Mouse (Mus musculus) heart, embryonic 14.5 days (tissue): ENCODE results near the gene Elfn2. TPM values are rescaled to one million over a fixed set of nuclear protein-coding genes. Genes with fewer than 3 reads are reported as not detected.

ENCODE experiments used
- ATAC-seq: fragments of 200-750 bp; cut with Nextera tagmentation; 2 replicates; pipeline ENCODE4 v1.8.0; 2017; ENCODE audit warnings: low read depth, moderate TSS enrichment; ENCODE audit not compliant: insufficient number of reproducible peaks, insufficient read depth, low FRiP score
- H3K27ac ChIP-seq, 2 experiments: fragments of 200-500 bp in 1 of 2; fragments of 300-500 bp in 1 of 2; sonication (generic) in 1 of 2; replicated peaks in 1 of 2; 2 replicates each; pipeline ENCODE4 v1.5.1; 2012 to 2014; ENCODE audit warnings: low read depth in 2 of 2, low read length in 2 of 2, control low read depth in 1 of 2, mild to moderate bottlenecking in 1 of 2, mixed read lengths in 1 of 2; ENCODE audit not compliant: control insufficient read depth in 1 of 2, insufficient read depth in 1 of 2
- H3K27me3 ChIP-seq: fragments of 300-500 bp; sonication (generic); 2 replicates; pipeline ENCODE4 v1.6.1; 2014; ENCODE audit warnings: mild to moderate bottlenecking, low read length, control low read depth; ENCODE audit not compliant: control insufficient read depth, insufficient read depth
- H3K36me3 ChIP-seq: fragments of 300-500 bp; sonication (generic); 2 replicates; pipeline ENCODE4 v1.6.1; 2014; ENCODE audit warnings: mild to moderate bottlenecking, control low read depth, low read length, mixed read lengths; ENCODE audit not compliant: control insufficient read depth, insufficient read depth
- H3K4me1 ChIP-seq, 2 experiments: fragments of 200-500 bp in 1 of 2; fragments of 300-500 bp in 1 of 2; sonication (generic) in 1 of 2; 2 replicates each; pipeline ENCODE4 v1.6.1; 2012 to 2014; ENCODE audit warnings: low read length in 2 of 2, control low read depth in 1 of 2, mixed read lengths in 1 of 2; ENCODE audit not compliant: control insufficient read depth in 2 of 2, insufficient read depth in 2 of 2
- H3K4me2 ChIP-seq: fragments of 300-500 bp; sonication (generic); 2 replicates; pipeline ENCODE4 v1.6.1; 2014; ENCODE audit warnings: mild to moderate bottlenecking, low read length
- H3K4me3 ChIP-seq, 2 experiments: fragments of 200-500 bp in 1 of 2; fragments of 300-500 bp in 1 of 2; sonication (generic) in 1 of 2; 2 replicates each; pipeline ENCODE4 v1.5.1; 2012 to 2014; ENCODE audit warnings: low read length in 2 of 2, mild to moderate bottlenecking in 2 of 2, control low read depth in 1 of 2, low read depth in 1 of 2, moderate library complexity in 1 of 2; ENCODE audit not compliant: control insufficient read depth in 1 of 2, insufficient read depth in 1 of 2
- H3K9ac ChIP-seq: fragments of 300-500 bp; sonication (generic); 2 replicates; pipeline ENCODE4 v1.6.1; 2014; ENCODE audit warnings: mild to moderate bottlenecking, low read length
- H3K9me3 ChIP-seq: fragments of 300-500 bp; sonication (generic); 2 replicates; pipeline ENCODE4 v1.6.1; 2016; ENCODE audit warnings: low read length, control low read depth; ENCODE audit not compliant: control insufficient read depth
- WGBS: fragments of 180-500 bp; shearing (Covaris S2); extraction: QIAGEN DNeasy Blood & Tissue Kit; methylation state at CpG from one replicate; pipeline ENCODE4 v1.1.7; 2014; 5-methylcytosine and 5-hydroxymethylcytosine counted together
- polyA plus RNA-seq: library from polyadenylated mRNA; unstranded; fragments of >200 nt; fragmentation: Nextera tagmentation; extraction: Ambion mirVana; gene quantifications from 2 replicates; pipeline ENCODE4 v1.2.1, GENCODE M21; 2014

The Elfn2 gene
- polyA plus RNA-seq, 1 experiment from 2014 or later, result not detected

DNA sequence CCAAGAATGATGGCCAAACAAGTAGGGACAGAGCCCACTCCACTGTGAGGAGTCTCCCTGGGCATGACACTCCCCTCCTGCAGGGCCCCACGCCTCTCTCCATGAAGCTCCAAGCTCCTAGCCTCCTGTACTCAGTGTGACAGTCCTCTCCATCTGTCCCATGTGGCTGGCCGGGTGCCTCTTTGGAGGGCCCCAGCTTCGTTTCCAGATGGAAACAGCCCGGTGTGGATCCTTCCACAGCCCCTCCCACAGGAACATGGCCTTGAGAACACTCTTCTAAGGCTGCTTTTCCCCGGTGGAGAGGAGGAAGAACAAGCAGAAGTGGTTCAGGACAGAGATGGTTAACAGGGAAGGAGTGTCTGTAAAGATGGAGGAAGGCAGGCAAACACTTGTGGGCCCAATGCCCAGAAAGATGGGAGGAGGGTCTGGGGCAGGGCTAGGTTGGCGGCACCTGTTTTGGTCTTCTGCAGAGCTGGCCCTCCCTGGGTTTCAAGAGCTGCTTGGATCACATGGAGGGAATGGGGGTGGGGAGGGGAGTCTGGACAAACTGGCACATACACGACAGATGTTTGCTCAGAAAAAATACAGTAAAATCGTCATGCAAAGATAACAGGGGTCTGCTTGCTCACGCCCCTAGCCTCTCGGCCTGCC is 49.2 kb downstream of the Elfn2 start:
- H3K36me3 ChIP-seq, result no peaks in the 10 kb centered on the region
- ATAC-seq, result no peak
- no peak overlapping the region for H3K4me3 ChIP-seq
- H3K4me2 ChIP-seq, result no peak overlapping the region
- no peak overlapping the region for H3K27ac ChIP-seq
- peaks cover 47% of the 10 kb centered on the region for H3K27me3 ChIP-seq
- H3K4me1 ChIP-seq, result peaks cover 1 to 2% of the 10 kb centered on the region in 2 experiments; a peak in 2 of 4 replicates
- H3K9me3 ChIP-seq, result no peaks in the 10 kb centered on the region
- WGBS, result 53% methylated on average over 10 of the region's 10 CpGs
- no peak overlapping the region for H3K9ac ChIP-seq

DNA sequence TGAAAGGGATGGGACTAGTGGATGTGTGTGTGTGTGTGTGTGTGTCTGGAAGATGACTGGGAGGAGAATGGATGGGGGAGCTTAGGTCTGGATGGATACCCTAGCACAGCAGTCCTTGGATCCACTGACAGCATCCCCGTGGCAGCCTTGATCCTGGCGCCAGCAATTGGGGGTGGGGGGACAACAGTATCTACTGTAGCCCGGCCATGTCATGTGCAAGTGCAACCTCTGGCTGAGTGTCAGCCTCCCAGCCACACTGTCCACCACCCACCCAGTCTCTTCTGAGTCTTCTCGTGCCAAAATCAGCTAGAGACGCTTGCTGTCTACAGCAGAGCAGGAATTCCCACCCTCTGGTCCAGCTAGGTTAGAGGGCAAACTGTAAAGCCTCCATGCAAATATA is 54.3 kb downstream of the Elfn2 start:
- Histone ChIP-seq H3K4me2 (no peak overlapping the region), H3K9me3 (no peaks in the 10 kb centered on the region), H3K9ac (no peak overlapping the region), H3K4me1 (peaks cover 0 to 1% of the 10 kb centered on the region in 2 experiments; a peak in 1 of 4 replicates), H3K36me3 (no peaks in the 10 kb centered on the region), H3K27me3 (peaks cover 11% of the 10 kb centered on the region; the same call in 1 of the 2 replicates), H3K4me3 (no peak overlapping the region), H3K27ac (no peak overlapping the region)
- ATAC-seq, result no peak
- 41% methylated on average over 5 of the region's 5 CpGs for WGBS

DNA sequence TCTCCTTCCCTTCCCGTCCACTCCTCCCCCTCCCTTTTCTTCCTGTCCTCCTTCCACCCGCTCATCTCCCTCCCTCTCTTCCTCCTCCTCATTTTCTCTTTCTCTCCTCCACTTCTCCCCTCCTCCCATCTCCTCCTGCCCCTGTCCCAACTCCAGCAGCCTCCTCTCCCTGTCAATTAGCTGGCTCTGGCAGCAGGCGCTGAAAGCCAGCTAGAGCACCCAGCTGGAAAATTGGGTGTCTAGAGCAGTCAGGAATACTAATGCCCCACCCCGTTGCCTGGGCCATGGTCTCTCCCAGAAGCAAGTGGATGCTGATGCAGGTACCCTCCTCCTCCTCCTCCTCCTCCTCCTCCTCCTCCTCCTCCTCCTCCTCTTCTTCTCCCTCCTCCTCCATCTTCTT is 67.4 kb downstream of the Elfn2 start:
- 48% methylated on average over 4 of the region's 4 CpGs for whole genome bisulfite sequencing
- no peak overlapping the region for H3K9ac ChIP-seq
- H3K36me3 ChIP-seq, result no peaks in the 10 kb centered on the region
- peaks cover 0 to 2% of the 10 kb centered on the region in 2 experiments; a peak in 1 of 4 replicates for H3K4me1 ChIP-seq
- H3K9me3 ChIP-seq, result no peaks in the 10 kb centered on the region
- no peak overlapping the region for H3K4me2 ChIP-seq
- H3K27ac ChIP-seq, result no peak overlapping the region
- ATAC-seq, result no peak
- H3K4me3 ChIP-seq, result no peak overlapping the region
- H3K27me3 ChIP-seq, result 0 out of 2 replicates have a peak, but pooled peaks cover 17% of the 10 kb centered on the region

DNA sequence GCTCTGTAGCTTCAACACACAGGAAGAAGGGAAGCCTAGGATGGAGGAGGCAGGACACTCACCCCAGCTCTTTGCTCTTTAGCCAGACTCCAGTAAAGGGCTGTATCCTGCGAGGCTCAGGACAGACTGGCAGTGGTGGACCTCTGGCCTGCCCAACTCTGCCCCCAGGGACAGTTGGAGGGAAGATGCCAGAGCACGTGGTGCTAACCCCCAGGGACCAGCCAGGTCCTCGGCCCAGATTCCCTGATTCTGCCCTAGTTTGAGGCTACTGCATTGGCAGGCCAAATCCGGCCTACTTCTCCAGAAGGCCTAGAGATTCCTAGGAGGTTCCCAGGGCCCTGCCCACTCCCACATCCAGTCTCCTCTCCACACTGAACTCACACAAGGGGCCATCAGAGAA is 70.8 kb downstream of the Elfn2 start:
- WGBS, result 63% methylated on average over 4 of the region's 4 CpGs

DNA sequence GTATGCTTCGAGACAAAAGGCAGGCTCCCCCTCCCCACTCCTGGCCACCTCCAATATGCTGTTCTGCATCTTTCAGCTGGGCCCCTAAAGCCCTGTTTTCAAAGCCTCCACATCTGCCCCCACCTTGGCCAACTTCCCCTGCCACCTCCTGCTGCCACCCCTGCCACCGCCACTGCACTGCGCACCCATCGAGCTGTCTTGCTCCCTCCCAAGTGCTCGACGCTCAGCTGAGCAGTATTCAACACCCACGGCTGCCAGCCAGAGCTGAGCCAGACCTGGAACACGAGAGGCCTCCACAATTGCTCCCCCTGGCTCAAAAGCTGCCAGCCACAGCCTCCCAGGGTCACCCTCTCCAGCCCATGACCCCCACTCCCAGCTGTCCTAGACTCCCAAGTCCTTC is 74.0 kb downstream of the Elfn2 start:
- ATAC-seq, result no peak
- H3K9me3 ChIP-seq, result no peaks in the 10 kb centered on the region
- no peak overlapping the region for H3K27ac ChIP-seq
- H3K36me3 ChIP-seq, result no peaks in the 10 kb centered on the region
- no peak overlapping the region for H3K4me2 ChIP-seq
- H3K27me3 ChIP-seq, result peaks cover 19% of the 10 kb centered on the region
- H3K4me1 ChIP-seq, result peaks cover 3 to 5% of the 10 kb centered on the region in 2 experiments; a peak in 1 of 4 replicates
- no peak overlapping the region for H3K9ac ChIP-seq
- H3K4me3 ChIP-seq, result no peak overlapping the region
- 37% methylated on average over 8 of the region's 8 CpGs for WGBS

More for the DNA sequence above, 70.8 kb downstream of the Elfn2 start:
- H3K36me3 ChIP-seq, result no peaks in the 10 kb centered on the region
- H3K4me1 ChIP-seq, result peaks cover 0 to 5% of the 10 kb centered on the region in 2 experiments; a peak in 1 of 4 replicates
- H3K4me3 ChIP-seq, result no peak overlapping the region
- no peak overlapping the region for H3K9ac ChIP-seq
- peaks cover 24% of the 10 kb centered on the region for H3K27me3 ChIP-seq
- no peaks in the 10 kb centered on the region for H3K9me3 ChIP-seq
- H3K27ac ChIP-seq, result no peak overlapping the region
- no peak for ATAC-seq
- no peak overlapping the region for H3K4me2 ChIP-seq

DNA sequence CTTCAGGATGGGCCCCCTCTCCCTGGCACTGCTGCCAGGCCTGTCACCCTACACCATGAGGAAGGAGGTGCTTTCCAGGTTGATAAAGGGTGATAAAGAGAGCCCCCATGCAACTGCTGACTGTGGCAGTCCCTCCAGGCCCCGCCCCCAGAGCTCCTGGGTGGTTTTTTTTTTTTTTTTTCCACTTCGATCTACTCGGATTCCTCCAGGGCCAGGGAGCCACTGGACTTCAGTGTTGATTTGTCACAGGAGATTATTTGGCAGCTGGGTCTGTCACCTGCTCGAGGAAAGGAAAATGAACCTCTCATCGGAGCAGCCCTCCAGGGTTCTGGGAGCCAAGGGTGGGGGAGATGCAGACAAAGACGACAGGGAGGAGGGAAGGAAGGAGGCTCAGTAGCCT is 74.9 kb downstream of the Elfn2 start:
- Histone ChIP-seq H3K36me3 (no peaks in the 10 kb centered on the region), H3K27ac (no peak overlapping the region), H3K9ac (no peak overlapping the region), H3K4me1 (0 out of 4 replicates have a peak, but pooled peaks cover 3 to 5% of the 10 kb centered on the region in 2 experiments), H3K4me3 (no peak overlapping the region), H3K9me3 (no peaks in the 10 kb centered on the region), H3K27me3 (peaks cover 20% of the 10 kb centered on the region), H3K4me2 (no peak overlapping the region)
- ATAC-seq, result no peak
- 10% methylated on average over 6 of the region's 6 CpGs for WGBS

DNA sequence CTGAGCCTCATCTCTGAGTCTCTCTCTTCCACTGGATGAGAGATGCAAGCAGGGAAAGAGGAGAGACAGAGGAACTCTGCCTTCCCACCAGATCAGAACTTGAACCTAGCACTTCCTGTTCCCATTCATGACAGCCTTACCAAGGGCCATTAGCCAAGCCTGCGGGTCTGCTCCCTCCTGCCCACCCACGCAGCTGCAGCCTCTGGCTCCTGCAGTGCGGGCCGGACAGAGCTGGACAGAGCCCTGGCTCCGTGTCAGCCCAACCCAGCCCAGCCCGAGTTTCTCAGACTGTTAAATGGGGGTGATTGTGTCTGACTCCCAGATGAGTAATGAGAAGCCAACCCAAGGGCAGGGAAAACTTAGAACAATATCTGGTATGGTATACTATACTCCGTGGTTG is 83.3 kb downstream of the Elfn2 start:
- no peaks in the 10 kb centered on the region for H3K36me3 ChIP-seq
- H3K4me1 ChIP-seq, result 0 out of 4 replicates have a peak, but pooled peaks cover 0 to under 1% of the 10 kb centered on the region in 2 experiments
- ATAC-seq, result no peak
- no peak overlapping the region for H3K4me3 ChIP-seq
- H3K9ac ChIP-seq, result no peak overlapping the region
- peaks cover 16% of the 10 kb centered on the region for H3K27me3 ChIP-seq
- H3K4me2 ChIP-seq, result no peak overlapping the region
- no peak overlapping the region for H3K27ac ChIP-seq
- 28% methylated on average over 7 of the region's 7 CpGs for WGBS
- no peaks in the 10 kb centered on the region for H3K9me3 ChIP-seq
